Mouse (Mus musculus): ENCODE results near the gene Arid1b. TPM values are rescaled to one million over a fixed set of nuclear protein-coding genes. Genes with fewer than 3 reads are reported as not detected.

Gene Arid1b
- polyA plus RNA-seq, 1 experiment from 2014 or later: 12.9 TPM

- Histone ChIP-seq H3K27me3 (ENCODE audit: control insufficient read depth, insufficient read depth, low read length) (no peaks in the 10 kb centered on the region), H3K9me3 (replicated peaks; ENCODE audit: control insufficient read depth, low read length) (no peaks in the 10 kb centered on the region), H3K4me2 (ENCODE audit: low read depth, low read length) (no peak overlapping the region), H3K36me3 (replicated peaks; ENCODE audit: control insufficient read depth, insufficient read depth, low read depth, low read length) (no peaks in the 10 kb centered on the region), H3K9ac (replicated peaks; ENCODE audit: low read length) (no peak overlapping the region), H3K4me1 (ENCODE audit: control insufficient read depth, insufficient read depth, low read length) (no peaks in the 10 kb centered on the region), H3K27ac (replicated peaks; ENCODE audit: low read depth, low read length) (no peak overlapping the region), H3K4me3 (ENCODE audit: low read depth, low read length) (no peak overlapping the region)
- whole genome bisulfite sequencing: 87% methylated on average over 7 of the region's 7 CpGs
- ATAC-seq (replicated peaks; ENCODE audit: insufficient number of reproducible peaks, low FRiP score, low TSS enrichment, low read depth) (no peak), DNase-seq (ENCODE audit: low spot score) (no peak)
These were observed 49.7 kb downstream of the Arid1b start for GRCm38 (mm10) chr17:5043871-5044270.

GRCm38 (mm10) chr17:5045613-5046012, 51.5 kb downstream of the Arid1b start:
- ATAC-seq (replicated peaks; ENCODE audit: insufficient number of reproducible peaks, low FRiP score, low TSS enrichment, low read depth): no peak

GRCm38 (mm10) chr17:5047373-5047772, 53.2 kb downstream of the Arid1b start:
- Histone ChIP-seq H3K9me3 (replicated peaks; ENCODE audit: control insufficient read depth, low read length) (no peaks in the 10 kb centered on the region), H3K27me3 (ENCODE audit: control insufficient read depth, insufficient read depth, low read length) (no peaks in the 10 kb centered on the region), H3K4me3 (ENCODE audit: low read depth, low read length) (no peak overlapping the region), H3K36me3 (replicated peaks; ENCODE audit: control insufficient read depth, insufficient read depth, low read depth, low read length) (no peaks in the 10 kb centered on the region), H3K9ac (replicated peaks; ENCODE audit: low read length) (no peak overlapping the region), H3K4me1 (ENCODE audit: control insufficient read depth, insufficient read depth, low read length) (no peaks in the 10 kb centered on the region), H3K27ac (replicated peaks; ENCODE audit: low read depth, low read length) (no peak overlapping the region), H3K4me2 (ENCODE audit: low read depth, low read length) (no peak overlapping the region)
- no peak for ATAC-seq (replicated peaks; ENCODE audit: insufficient number of reproducible peaks, low FRiP score, low TSS enrichment, low read depth)
- no peak for DNase-seq (ENCODE audit: low spot score)
- 90% methylated on average over 4 of the region's 4 CpGs for WGBS

More at GRCm38 (mm10) chr17:5045613-5046012, 51.5 kb downstream of the Arid1b start:
- H3K9me3 ChIP-seq (replicated peaks; ENCODE audit: control insufficient read depth, low read length): no peaks in the 10 kb centered on the region
- H3K36me3 ChIP-seq (replicated peaks; ENCODE audit: control insufficient read depth, insufficient read depth, low read depth, low read length): no peaks in the 10 kb centered on the region
- H3K27ac ChIP-seq (replicated peaks; ENCODE audit: low read depth, low read length): no peak overlapping the region
- no peaks in the 10 kb centered on the region for H3K4me1 ChIP-seq (ENCODE audit: control insufficient read depth, insufficient read depth, low read length)
- 87% methylated on average over 5 of the region's 5 CpGs for WGBS
- no peaks in the 10 kb centered on the region for H3K27me3 ChIP-seq (ENCODE audit: control insufficient read depth, insufficient read depth, low read length)
- H3K4me2 ChIP-seq (ENCODE audit: low read depth, low read length): no peak overlapping the region
- DNase-seq (ENCODE audit: low spot score): no peak
- no peak overlapping the region for H3K9ac ChIP-seq (replicated peaks; ENCODE audit: low read length)
- H3K4me3 ChIP-seq (ENCODE audit: low read depth, low read length): no peak overlapping the region

GRCm38 (mm10) chr17:5050266-5050665, 56.1 kb downstream of the Arid1b start:
- no peak overlapping the region for H3K4me2 ChIP-seq (ENCODE audit: low read depth, low read length)
- no peaks in the 10 kb centered on the region for H3K27me3 ChIP-seq (ENCODE audit: control insufficient read depth, insufficient read depth, low read length)
- no peaks in the 10 kb centered on the region for H3K36me3 ChIP-seq (replicated peaks; ENCODE audit: control insufficient read depth, insufficient read depth, low read depth, low read length)
- ATAC-seq (replicated peaks; ENCODE audit: insufficient number of reproducible peaks, low FRiP score, low TSS enrichment, low read depth): no peak
- no peak overlapping the region for H3K27ac ChIP-seq (replicated peaks; ENCODE audit: low read depth, low read length)
- H3K4me3 ChIP-seq (ENCODE audit: low read depth, low read length): no peak overlapping the region
- H3K9ac ChIP-seq (replicated peaks; ENCODE audit: low read length): no peak overlapping the region
- H3K4me1 ChIP-seq (ENCODE audit: control insufficient read depth, insufficient read depth, low read length): no peaks in the 10 kb centered on the region
- H3K9me3 ChIP-seq (replicated peaks; ENCODE audit: control insufficient read depth, low read length): no peaks in the 10 kb centered on the region
- DNase-seq (ENCODE audit: low spot score): no peak
- WGBS: 82% methylated on average over 8 of the region's 8 CpGs

- Histone ChIP-seq H3K4me1 (ENCODE audit: control insufficient read depth, insufficient read depth, low read length) (no peaks in the 10 kb centered on the region), H3K4me2 (ENCODE audit: low read depth, low read length) (no peak overlapping the region), H3K36me3 (replicated peaks; ENCODE audit: control insufficient read depth, insufficient read depth, low read depth, low read length) (no peaks in the 10 kb centered on the region), H3K4me3 (ENCODE audit: low read depth, low read length) (no peak overlapping the region), H3K27me3 (ENCODE audit: control insufficient read depth, insufficient read depth, low read length) (no peaks in the 10 kb centered on the region), H3K27ac (replicated peaks; ENCODE audit: low read depth, low read length) (no peak overlapping the region), H3K9ac (replicated peaks; ENCODE audit: low read length) (no peak overlapping the region), H3K9me3 (replicated peaks; ENCODE audit: control insufficient read depth, low read length) (no peaks in the 10 kb centered on the region)
- 85% methylated on average over 7 of the region's 7 CpGs for WGBS
- no peak for DNase-seq (ENCODE audit: low spot score)
- ATAC-seq (replicated peaks; ENCODE audit: insufficient number of reproducible peaks, low FRiP score, low TSS enrichment, low read depth): no peak
These were observed 56.9 kb downstream of the Arid1b start for GRCm38 (mm10) chr17:5050970-5051530.

- no peak for DNase-seq (ENCODE audit: low spot score)
- 72% methylated on average over 10 of the region's 10 CpGs for WGBS
- Histone ChIP-seq H3K27me3 (ENCODE audit: control insufficient read depth, insufficient read depth, low read length) (no peaks in the 10 kb centered on the region), H3K4me3 (ENCODE audit: low read depth, low read length) (no peak overlapping the region), H3K9me3 (replicated peaks; ENCODE audit: control insufficient read depth, low read length) (no peaks in the 10 kb centered on the region), H3K4me1 (ENCODE audit: control insufficient read depth, insufficient read depth, low read length) (peaks cover 1% of the 10 kb centered on the region; the same call in 1 of the 2 replicates), H3K9ac (replicated peaks; ENCODE audit: low read length) (no peak overlapping the region), H3K4me2 (ENCODE audit: low read depth, low read length) (no peak overlapping the region), H3K27ac (replicated peaks; ENCODE audit: low read depth, low read length) (no peak overlapping the region), H3K36me3 (replicated peaks; ENCODE audit: control insufficient read depth, insufficient read depth, low read depth, low read length) (no peaks in the 10 kb centered on the region)
- no peak for ATAC-seq (replicated peaks; ENCODE audit: insufficient number of reproducible peaks, low FRiP score, low TSS enrichment, low read depth)
These were observed 58.1 kb downstream of the Arid1b start for GRCm38 (mm10) chr17:5052091-5052799.

GRCm38 (mm10) chr17:5052800-5053179, 58.7 kb downstream of the Arid1b start:
- Histone ChIP-seq H3K4me2 (ENCODE audit: low read depth, low read length) (no peak overlapping the region), H3K9me3 (replicated peaks; ENCODE audit: control insufficient read depth, low read length) (no peaks in the 10 kb centered on the region), H3K4me1 (ENCODE audit: control insufficient read depth, insufficient read depth, low read length) (peaks cover 5% of the 10 kb centered on the region; the same call in 1 of the 2 replicates), H3K36me3 (replicated peaks; ENCODE audit: control insufficient read depth, insufficient read depth, low read depth, low read length) (no peaks in the 10 kb centered on the region), H3K27me3 (ENCODE audit: control insufficient read depth, insufficient read depth, low read length) (no peaks in the 10 kb centered on the region), H3K9ac (replicated peaks; ENCODE audit: low read length) (no peak overlapping the region), H3K27ac (replicated peaks; ENCODE audit: low read depth, low read length) (no peak overlapping the region), H3K4me3 (ENCODE audit: low read depth, low read length) (no peak overlapping the region)
- no peak for ATAC-seq (replicated peaks; ENCODE audit: insufficient number of reproducible peaks, low FRiP score, low TSS enrichment, low read depth)
- DNase-seq (ENCODE audit: low spot score): no peak
- 87% methylated on average over 4 of the region's 4 CpGs for WGBS

GRCm38 (mm10) chr17:5053201-5053600, 59.1 kb downstream of the Arid1b start:
- Histone ChIP-seq H3K4me2 (ENCODE audit: low read depth, low read length) (no peak overlapping the region), H3K9me3 (replicated peaks; ENCODE audit: control insufficient read depth, low read length) (no peaks in the 10 kb centered on the region), H3K4me1 (ENCODE audit: control insufficient read depth, insufficient read depth, low read length) (peaks cover 7% of the 10 kb centered on the region), H3K36me3 (replicated peaks; ENCODE audit: control insufficient read depth, insufficient read depth, low read depth, low read length) (no peaks in the 10 kb centered on the region), H3K27ac (replicated peaks; ENCODE audit: low read depth, low read length) (no peak overlapping the region), H3K4me3 (ENCODE audit: low read depth, low read length) (no peak overlapping the region), H3K9ac (replicated peaks; ENCODE audit: low read length) (no peak overlapping the region), H3K27me3 (ENCODE audit: control insufficient read depth, insufficient read depth, low read length) (no peaks in the 10 kb centered on the region)
- ATAC-seq (replicated peaks; ENCODE audit: insufficient number of reproducible peaks, low FRiP score, low TSS enrichment, low read depth) (no peak), DNase-seq (ENCODE audit: low spot score) (no peak)
- WGBS: 86% methylated on average over 16 of the region's 16 CpGs
